Mouse (Mus musculus) thymus, postnatal 0 days (tissue): ENCODE results near the gene Uggt2. TPM values are rescaled to one million over a fixed set of nuclear protein-coding genes. Genes with fewer than 3 reads are reported as not detected.

ENCODE experiments used
- DNase-seq: peaks from one replicate; pipeline ENCODE4 v3.0.0-alpha.2; 2015; ENCODE audit warnings: low spot score
- polyA plus RNA-seq: library from polyadenylated mRNA; unstranded; fragments of >200 nt; fragmentation: Nextera tagmentation; extraction: Ambion mirVana; gene quantifications from 2 replicates; pipeline ENCODE4 v1.2.1, GENCODE M21; 2015

Gene Uggt2
- polyA plus RNA-seq, 1 experiment from 2014 or later, result 2.4 TPM

DNA sequence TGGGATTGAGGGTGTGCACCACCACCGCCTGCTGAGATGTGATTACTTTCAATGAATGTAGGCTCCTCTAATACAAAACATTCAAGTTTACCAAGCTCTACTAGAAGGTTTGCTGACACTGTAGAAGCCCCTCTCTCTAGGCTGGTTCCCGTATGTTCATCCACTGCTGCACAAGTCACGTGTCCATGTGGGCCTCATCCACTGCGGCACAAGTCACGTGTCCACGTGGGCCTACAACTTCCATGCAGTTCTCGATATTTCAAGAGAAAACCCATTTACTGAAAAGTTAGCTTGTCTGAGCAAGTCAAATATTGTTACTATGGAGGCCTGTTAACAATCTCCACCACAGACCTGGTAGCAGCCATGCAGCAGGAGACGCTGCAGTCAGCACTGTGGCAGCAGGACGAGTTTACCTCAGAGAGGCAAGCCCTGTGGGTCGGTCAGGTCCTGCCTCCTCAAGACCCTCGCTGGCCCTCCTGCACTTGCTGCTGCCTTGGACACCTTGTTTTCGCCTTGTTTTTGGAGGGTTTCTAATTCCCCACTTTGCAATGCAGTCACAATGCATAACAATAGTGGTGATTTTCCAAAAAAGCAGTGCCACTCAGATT lies 62.0 kb downstream of the Uggt2 start:
- DNase-seq, result no peak

DNA sequence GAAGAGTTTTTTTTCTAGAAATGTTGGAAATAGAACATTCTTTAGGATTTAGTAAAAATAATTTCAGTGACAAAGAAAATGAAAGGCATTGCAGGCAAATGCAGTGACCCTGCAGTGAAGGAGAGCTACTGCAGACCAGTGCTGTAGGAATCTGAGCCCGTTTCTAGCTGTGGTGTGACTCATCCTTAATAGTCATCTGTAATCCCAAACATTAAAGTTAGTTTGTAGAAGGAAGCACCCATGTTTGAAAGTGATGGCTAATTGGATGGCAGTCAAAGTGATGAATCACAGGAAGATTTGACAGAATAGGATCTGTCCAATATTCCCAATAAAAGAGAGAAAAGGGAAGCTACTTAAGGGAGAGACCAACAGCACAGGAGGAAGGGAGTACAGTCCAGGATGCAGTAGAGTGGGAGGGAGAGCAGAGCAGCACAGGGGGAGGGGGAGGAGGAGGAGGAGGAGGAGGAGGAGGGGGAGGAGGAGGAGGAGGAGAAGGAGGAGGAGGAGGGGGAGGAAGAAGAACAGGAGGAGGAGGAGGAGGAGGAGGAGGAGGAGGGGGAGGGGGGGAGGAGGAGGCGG lies 71.5 kb downstream of the Uggt2 start:
- no peak for DNase-seq

DNA sequence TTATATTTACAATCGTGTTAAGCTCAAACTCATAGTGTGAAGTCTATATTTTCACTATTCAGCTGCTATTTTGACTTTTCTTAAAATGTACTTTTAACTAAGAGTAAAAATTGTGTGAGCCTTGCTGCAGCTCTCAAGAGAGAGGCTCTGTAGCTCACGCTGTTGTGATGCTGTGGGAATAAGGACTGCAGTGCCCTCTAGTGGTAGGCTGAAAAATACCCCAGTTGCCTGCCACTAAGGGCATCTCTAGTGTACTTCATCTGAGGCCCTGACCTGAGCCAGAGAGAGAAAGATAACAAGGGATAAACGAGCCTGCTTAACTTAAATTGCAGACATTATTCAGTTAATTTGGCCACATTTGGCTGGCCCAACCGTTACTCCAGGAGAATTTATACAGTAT lies 72.1 kb downstream of the Uggt2 start:
- DNase-seq, result peak; percentile 80

DNA sequence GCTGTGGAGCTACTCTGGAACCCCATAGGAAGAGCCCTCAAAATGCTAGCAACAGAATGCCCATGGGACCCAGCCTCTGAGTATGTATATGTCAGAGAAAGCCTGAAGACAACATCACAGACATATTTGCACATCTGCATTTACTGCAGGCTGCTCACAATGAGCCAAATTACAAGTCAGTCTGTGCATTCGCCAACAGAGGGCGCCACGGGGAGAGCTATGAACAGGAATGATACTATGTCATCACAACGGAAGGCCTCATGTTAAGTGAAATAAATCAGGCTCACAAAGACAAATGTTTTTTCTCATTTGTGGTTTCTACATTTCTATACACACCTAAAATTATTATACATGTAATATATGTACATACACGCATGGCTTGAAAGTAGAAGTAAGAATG lies 73.3 kb downstream of the Uggt2 start:
- peak; percentile 51 for DNase-seq

DNA sequence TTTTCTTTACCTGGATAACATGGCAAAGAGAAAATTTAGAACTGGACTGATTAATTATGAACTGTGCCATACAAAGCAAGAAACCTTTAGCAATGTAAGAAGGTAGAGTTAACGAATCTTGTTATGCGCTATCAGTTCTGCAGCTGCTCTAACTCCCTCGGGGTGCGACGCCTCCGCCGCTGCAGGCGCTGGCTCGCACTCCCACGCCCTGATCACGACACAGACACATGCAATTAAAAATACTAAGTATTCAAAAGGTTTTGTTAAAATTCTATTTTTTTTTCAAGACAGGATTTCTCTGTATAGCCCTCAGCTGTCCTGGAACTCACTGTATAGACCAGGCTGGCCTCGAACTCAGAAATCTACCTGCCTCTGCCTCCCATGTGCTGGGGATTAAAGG lies 85.7 kb downstream of the Uggt2 start:
- no peak for DNase-seq

DNA sequence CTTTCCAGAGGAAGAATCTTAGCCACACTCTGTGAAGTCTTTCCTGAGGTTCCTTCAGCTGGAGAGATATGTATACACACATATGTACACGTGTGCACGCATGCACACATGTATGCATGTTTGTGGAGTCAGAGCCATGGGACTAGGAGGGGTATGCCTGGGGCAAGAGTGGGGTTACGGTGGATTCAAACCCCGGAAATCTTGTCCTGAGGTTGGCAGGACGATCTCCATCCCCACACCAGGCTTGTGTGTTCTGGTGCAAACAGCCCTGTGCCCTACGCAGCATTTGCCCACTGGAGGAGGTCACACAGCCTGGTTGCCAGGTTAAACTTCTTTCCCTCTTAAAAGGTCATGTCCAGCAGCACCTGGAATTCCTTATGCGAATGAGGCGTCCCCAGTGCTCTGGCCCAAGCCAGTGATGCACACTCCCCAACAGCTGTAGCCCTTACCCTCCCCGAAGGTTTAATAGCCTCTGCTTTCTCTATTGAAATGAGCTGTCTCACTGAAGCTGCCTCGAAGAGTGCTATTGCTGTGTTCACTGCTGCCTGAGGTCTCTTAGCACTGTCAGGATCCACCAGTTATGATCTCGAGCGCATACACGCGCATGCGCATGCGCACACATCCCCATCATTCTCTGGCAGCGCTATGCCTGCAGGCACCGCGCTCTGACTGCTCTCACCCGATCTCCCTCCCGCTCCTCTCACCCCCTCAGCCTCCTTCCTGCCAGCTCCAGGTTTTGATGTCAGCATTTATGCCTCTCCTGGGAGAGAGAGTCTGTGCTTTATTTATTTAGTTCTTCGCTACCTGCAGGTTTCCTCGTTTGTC lies 86.4 kb downstream of the Uggt2 start:
- peak; percentile 55 for DNase-seq

DNA sequence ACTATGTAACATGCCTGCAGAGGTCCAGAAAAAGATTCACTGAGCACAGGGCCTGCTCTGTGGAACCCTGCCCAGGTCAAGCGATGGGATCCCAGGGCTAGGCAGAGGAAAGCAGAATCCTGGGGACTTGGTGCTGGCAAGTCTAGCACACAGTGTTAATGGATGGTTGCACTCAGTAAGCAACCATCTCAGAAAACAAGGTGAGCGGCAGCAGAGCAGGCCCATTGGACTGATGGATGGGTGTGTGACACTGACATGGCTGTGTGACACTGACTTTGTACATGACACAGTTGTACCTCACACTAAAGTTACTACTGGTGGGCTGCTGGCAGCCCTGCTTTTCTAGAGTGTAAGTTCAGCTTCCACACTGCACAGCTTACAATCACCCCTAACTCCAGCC lies 89.7 kb downstream of the Uggt2 start:
- no peak for DNase-seq

DNA sequence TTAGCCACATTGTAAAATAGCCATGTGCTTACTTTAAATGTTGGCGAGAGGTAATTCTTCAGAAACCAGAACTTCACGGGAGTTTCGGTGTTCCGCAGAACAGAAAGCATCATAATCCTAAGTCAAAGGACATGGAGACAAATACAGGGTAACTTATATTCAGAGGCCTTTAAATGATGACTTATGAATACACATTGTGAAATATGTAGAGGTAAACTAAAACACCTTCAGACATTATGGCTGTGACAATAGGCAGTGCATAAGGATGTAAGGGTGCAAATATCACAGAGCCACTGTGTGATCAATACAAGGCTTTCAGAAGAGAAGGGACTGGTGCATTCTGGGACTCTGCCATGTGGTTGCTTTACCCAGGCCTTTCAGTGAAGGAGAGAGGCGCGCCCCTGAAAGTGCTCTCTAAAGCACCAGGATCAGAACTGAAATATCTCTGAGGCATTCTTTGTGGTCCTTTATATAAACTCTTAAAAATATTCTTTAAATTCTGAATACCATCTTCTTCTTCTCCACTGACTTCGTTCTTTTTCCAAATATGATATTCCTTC lies 91.1 kb downstream of the Uggt2 start:
- peak; percentile 27 for DNase-seq

DNA sequence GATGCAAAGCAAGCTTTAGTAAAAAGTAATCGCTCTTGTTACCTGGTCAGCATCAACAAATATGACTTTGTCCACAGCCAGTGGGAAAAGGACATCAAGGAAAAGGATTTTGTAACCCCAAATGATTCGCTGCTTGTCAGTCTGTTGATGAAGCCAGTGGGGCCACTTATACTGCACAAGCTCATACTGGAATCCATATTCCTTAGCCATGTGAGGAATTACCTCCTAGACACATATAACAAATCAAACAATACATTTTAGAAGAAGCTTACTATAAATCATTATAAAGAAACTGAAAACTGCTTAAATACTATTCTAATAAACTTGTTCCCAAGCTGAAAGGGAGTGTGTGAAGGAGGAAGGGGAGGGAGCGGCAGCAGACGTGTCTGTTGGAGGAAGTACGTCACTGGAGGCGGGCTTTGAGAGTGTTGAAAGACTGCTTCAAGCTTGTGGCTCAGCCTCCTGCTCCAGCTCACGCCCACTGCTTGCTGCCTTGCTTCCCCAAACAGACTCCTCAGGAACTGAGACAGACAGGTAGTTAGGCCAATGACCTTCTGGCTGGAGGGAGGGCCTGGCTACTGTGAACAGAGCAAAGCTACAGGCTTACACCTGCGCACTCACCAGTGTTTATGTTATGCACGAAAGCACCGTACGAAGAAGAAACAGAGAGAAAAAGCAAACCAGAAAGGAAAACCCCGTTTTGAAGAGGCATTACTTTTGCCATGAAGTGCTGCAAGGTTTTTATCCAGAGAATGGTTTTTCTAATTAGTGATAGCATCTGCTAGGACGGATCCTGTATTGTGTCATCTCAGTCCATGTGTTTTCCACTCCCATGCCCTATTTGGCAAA lies 91.9 kb downstream of the Uggt2 start:
- peak; percentile 99 for DNase-seq

DNA sequence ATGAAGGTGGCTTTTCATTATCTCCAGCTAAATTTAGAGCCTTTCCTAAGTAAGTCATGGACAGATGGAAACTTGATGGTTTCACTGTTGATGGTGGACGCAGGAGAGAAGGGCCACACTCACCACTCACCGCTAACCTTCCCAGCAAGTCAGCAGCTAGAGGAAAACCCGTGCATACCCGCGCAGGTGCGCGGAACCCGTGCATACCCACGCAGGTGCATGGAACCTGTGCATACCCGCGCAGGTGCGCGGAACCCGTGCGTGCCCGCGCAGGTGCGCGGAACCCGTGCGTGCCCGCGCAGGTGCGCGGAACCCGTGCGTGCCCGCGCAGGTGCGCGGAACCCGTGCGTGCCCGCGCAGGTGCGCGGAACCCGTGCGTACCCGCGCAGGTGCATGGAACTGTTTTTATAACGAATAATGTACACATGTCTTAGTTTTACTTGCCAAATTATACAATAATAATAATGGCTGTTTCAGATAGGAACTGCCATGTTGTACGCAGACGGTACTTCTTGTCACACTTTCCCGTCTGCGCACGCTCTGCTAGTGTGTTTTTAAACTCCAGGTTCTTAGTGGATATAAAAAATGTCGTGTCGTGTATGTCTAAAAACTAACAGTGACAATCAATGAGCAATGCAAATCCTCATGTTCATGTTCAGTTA lies 92.7 kb downstream of the Uggt2 start:
- peak; percentile 14 for DNase-seq

DNA sequence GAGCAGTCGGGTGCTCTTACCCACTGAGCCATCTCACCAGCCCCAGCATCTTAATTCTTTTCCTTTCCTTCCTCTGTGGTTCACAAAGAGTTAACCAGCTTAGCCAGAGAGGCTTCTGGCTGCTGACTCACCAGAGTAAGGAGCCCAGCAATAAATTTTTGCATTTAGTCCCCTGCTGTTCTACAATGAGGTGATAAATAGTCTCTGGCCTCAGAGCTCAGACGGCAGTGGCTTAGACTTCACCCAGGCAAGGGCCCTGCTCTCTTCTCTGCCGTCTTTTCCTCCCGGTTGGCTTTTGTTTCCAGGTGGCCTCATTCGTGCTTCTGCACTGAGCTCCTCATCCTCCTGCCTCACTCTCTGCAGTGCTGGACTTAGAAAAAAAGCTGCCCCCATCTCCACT lies 93.4 kb downstream of the Uggt2 start:
- no peak for DNase-seq

DNA sequence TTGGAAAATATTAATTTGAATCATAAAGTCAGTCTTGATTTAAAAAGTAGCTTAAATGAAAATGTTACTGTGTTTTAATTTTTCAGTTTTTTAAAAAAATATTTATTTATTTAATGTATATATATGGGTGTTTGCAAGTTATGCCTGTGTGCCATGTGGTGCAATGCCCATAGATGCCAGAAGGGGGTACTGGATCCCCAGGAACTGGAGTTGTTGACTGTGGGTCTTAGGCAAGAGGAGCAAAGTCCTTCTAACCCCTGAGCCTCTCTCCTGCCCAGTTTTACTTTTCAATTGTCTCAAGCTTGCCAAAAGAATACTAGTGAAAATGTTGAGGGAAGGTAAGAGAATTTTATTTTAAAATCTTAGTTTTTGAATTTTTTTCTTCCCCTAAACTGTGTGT lies 95.9 kb downstream of the Uggt2 start:
- peak; percentile 44 for DNase-seq

DNA sequence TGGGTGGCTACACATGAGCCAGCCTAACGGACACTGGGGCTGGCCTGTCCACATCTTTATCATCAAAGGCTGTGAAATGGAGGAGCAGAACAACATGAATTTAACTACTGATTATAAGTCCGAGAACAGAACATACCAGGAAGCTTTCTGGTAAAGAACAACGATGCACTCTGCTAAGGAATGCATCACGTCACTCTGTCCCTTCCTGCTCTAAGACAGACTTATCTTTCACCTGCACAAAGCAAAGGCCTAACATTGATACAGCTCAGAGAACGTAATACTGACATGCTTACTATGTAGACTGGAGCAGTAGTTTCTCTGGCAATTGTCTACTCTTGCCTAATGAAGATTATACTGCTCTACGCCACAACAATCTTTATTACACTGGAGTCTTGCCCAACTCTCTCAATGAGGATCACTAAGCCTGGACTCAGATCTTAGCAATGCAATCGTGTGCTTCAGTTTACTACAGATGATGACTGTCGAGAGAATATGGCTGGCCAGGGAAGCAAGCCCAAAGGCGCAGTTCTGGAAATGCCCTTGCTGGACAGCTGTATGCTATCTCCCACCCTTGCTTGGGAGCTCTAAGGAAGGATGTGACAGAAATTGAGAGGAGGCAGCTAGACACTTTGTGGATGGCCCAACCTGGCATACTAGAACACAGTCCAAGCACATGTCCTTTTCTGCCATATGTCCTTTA lies 103.9 kb downstream of the Uggt2 start:
- DNase-seq, result no peak

DNA sequence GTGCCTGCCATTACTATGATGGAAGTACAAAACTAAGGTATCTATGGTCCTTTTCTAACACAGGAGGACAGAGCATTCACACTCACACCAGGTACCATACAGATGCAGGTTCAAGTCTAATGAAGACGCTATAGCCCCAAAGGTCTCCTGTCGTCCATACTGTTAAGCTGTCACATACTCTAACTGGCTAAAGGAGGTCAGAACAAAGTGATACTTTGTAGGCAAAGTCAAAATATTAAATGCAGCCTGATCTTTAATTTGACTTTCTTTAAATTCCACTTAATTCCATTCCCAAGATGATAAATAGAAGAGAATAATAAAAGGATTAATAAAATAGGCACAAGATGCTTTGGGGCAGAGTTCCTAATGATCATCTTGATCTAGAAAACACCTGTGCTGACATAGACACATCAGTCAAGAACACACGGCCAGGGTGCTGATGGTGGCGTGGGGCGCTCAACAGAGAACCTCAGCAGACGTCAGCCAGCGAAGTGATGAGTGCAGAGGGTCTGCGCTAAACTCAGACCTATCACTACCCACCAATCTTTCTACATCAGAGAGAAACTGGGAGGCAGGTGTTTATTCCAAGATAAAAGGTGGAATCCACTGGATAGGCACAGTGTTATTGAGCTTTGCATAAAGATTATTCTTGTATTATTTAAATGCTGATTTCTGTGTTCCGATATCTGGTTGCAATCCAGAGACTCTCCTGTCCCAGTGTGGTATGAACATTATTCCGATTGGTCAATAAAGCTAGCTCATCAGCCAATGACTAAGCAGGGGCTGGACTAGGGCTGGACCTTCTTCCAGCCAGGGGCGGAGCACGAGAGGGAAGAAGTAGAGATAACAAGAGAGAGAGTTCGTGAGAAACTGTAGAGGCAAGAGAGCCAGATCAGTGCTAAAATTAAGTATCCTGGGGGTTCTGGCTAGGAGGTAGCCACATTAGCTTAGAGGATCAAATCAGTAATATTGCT lies 111.4 kb downstream of the Uggt2 start:
- no peak for DNase-seq

DNA sequence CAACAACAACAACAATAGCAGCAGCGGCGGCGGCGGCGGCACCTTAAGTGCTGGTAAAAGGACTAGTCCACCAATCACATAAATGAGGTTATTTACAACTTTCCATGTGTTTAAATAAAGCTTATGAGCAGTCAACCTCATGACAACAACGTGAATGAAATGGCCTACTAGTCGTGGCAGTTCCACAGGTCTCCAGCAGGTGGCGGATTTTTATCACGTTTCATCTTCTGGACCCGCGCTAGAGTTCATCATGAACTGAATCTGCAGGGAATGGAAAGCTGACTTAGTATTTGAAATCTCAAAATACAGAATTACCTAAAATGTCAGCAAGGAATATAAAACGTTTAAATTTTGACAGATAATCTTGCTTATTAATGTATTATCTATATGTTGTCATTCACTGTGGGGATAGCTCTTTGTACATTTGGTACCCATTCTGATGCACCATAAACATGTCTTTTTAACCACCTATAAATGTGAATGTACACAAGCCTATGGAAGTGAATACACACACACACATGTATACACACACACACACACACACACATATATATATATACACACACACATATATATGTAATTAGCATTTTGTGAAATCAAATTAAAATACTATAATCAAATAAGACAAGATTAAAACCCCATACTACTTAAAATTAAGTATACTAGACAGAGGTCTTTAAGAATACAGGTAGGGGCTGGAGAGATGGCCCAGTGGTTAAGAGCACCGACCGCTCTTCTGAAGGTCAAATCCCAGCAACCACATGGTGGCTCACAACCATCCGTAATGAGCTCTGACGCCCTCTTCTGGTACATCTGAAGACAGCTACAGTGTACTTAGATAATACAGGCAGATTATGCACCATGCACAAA lies 112.3 kb downstream of the Uggt2 start:
- peak; percentile 81 for DNase-seq

DNA sequence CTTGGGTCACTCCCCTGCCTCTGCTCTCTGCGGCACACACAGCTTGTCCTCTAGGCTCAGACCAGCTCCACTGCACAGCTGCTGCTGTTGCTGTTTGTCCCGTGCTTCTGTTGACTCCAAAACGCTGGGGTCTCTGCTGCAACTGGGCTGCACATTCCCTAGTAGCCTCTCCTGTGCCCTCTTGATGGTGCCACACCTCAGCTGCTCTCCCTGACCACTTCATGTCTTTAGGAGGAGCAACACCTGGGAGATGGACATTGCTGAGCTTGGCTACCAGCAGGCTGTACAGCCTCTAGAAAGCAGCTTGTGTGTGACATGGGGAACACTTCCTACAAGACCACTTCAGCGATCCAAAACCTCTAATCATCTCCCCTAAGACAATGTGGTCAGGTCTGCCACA lies 115.1 kb downstream of the Uggt2 start:
- DNase-seq, result no peak

DNA sequence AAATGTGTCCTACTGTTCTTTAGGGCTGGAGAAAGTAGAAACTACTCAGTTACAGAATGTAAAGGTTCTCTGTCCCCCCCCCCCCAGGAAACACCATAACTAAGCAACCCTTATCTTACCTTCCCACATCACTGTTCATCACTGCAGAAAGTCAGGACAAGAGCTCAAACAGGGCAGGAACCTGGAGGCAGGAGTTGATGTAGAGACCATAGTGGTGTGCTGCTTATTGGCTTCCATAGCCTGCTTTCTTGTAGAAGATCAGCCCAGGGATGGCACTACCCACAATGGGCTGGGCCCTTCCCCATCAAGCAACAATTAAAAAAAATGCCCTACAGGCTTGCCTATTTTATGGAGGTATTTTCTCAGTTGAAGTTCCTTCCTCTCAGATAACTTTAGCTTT lies 115.8 kb downstream of the Uggt2 start:
- DNase-seq, result no peak

DNA sequence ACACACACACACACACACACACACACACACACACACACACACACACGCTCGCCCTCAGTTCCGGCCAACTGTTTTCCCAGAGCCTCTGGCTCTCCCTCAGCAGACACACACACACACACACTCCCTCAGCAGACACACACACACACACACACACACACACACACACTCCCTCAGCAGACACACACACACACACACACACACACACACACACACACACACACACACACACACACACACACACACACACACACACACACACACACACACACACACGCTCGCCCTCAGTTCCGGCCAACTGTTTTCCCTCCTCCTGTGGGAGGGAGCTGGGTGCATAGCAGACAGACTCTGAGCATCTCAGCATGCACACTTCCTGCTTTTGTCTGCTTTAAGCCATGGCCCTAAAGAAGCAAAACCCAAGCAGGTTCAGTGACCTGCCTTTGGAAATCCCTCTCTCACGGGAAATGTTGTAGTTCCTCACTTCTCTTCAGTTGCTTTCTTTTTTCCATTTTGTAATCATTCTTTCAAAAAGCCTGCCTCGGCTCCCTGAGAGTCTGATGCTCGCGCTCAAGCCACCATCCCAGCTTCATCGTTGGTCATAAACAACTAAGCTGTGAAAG lies 116.7 kb downstream of the Uggt2 start:
- peak; percentile 79 for DNase-seq
